Mouse (Mus musculus) retina, embryonic 14.5 days (tissue): ENCODE data around the gene Grhl3.

Experiments
- DNase-seq: peaks from one replicate; pipeline ENCODE4 v3.0.0-alpha.2; 2015; ENCODE audit warnings: low spot score

Grhl3 gene

GRCm38 (mm10) chr4:135575365-135576140 lies 2.1 kb upstream of the Grhl3 start:
- no peak for DNase-seq

- DNase-seq: no peak
Observed at GRCm38 (mm10) chr4:135572276-135572675, 1.2 kb downstream of the Grhl3 start.

GRCm38 (mm10) chr4:135571037-135571550 lies 2.3 kb downstream of the Grhl3 start:
- DNase-seq: no peak

- peak; percentile 56 for DNase-seq
Observed at GRCm38 (mm10) chr4:135570152-135571036, 3.0 kb downstream of the Grhl3 start.

- no peak for DNase-seq
Observed at GRCm38 (mm10) chr4:135569201-135569600, 4.2 kb downstream of the Grhl3 start.

- no peak for DNase-seq
Observed at GRCm38 (mm10) chr4:135567484-135567883, 5.9 kb downstream of the Grhl3 start.

- no peak for DNase-seq
Observed at GRCm38 (mm10) chr4:135567042-135567441, 6.4 kb downstream of the Grhl3 start.

GRCm38 (mm10) chr4:135565400-135565799 lies 8.0 kb downstream of the Grhl3 start:
- no peak for DNase-seq

- no peak for DNase-seq
Observed at GRCm38 (mm10) chr4:135563794-135564193, 9.6 kb downstream of the Grhl3 start.

GRCm38 (mm10) chr4:135549323-135549722 lies 24.1 kb downstream of the Grhl3 start:
- peak; percentile 65 for DNase-seq

GRCm38 (mm10) chr4:135548521-135549077 lies 24.8 kb downstream of the Grhl3 start:
- no peak for DNase-seq

GRCm38 (mm10) chr4:135548108-135548507 lies 25.3 kb downstream of the Grhl3 start:
- no peak for DNase-seq

- DNase-seq: no peak
Observed at GRCm38 (mm10) chr4:135547551-135547950, 25.9 kb downstream of the Grhl3 start.

- no peak for DNase-seq
Observed at GRCm38 (mm10) chr4:135546793-135547192, 26.6 kb downstream of the Grhl3 start.

GRCm38 (mm10) chr4:135546008-135546407 lies 27.4 kb downstream of the Grhl3 start:
- DNase-seq: no peak

GRCm38 (mm10) chr4:135545080-135545511 lies 28.3 kb downstream of the Grhl3 start:
- no peak for DNase-seq

GRCm38 (mm10) chr4:135544284-135544683 lies 29.1 kb downstream of the Grhl3 start:
- DNase-seq: no peak

- DNase-seq: no peak
Observed at GRCm38 (mm10) chr4:135540057-135540456, 33.4 kb downstream of the Grhl3 start.

- no peak for DNase-seq
Observed at GRCm38 (mm10) chr4:135539056-135539455, 34.4 kb downstream of the Grhl3 start.

GRCm38 (mm10) chr4:135535021-135535420 lies 38.4 kb downstream of the Grhl3 start:
- DNase-seq: no peak

GRCm38 (mm10) chr4:135533001-135533400 lies 40.4 kb downstream of the Grhl3 start:
- no peak for DNase-seq
